Mouse (Mus musculus) testis, adult 2 months (tissue): ENCODE measurements around the gene Pxdc1. TPM values are rescaled to one million over a fixed set of nuclear protein-coding genes. Genes with fewer than 3 reads are reported as not detected.

ENCODE experiments used
- H3K27ac ChIP-seq: fragments of 200-500 bp; 2 replicates; pipeline ENCODE4 v1.5.1; 2012; ENCODE audit warnings: low read depth, low read length; ENCODE audit not compliant: control insufficient read depth, insufficient read depth
- H3K27me3 ChIP-seq: fragments of 200-500 bp; 2 replicates; pipeline ENCODE4 v1.6.1; 2012; ENCODE audit warnings: mild to moderate bottlenecking, low read length, moderate library complexity; ENCODE audit not compliant: control insufficient read depth, insufficient read depth
- H3K36me3 ChIP-seq: fragments of 200-500 bp; 2 replicates; pipeline ENCODE4 v1.6.1; 2012; ENCODE audit warnings: mild to moderate bottlenecking, low read length; ENCODE audit not compliant: control insufficient read depth, insufficient read depth
- H3K4me1 ChIP-seq: fragments of 200-500 bp; 2 replicates; pipeline ENCODE4 v1.6.1; 2012; ENCODE audit warnings: low read length; ENCODE audit not compliant: control insufficient read depth, insufficient read depth
- H3K4me3 ChIP-seq: fragments of 200-500 bp; 2 replicates; pipeline ENCODE4 v1.5.1; 2012; ENCODE audit warnings: low read depth, mild to moderate bottlenecking, low read length, moderate library complexity, mixed read lengths; ENCODE audit not compliant: control insufficient read depth
- CTCF ChIP-seq: fragments of 200-500 bp; IDR thresholded peaks from 2 replicates; pipeline ENCODE4 v1.5.1; 2012; ENCODE audit warnings: low read depth, mild to moderate bottlenecking, inconsistent platforms, low read length, moderate library complexity; ENCODE audit not compliant: control insufficient read depth, insufficient read depth, insufficient replicate concordance
- POLR2A ChIP-seq: fragments of 200-500 bp; IDR thresholded peaks from 2 replicates; pipeline ENCODE4 v1.6.1; 2012; ENCODE audit warnings: low read depth, mild to moderate bottlenecking, inconsistent platforms, low read length, moderate library complexity; ENCODE audit not compliant: control insufficient read depth
- polyA plus RNA-seq: library from polyadenylated mRNA; depleted of rRNA; stranded (reverse); fragments of >200 nt; gene quantifications from 2 replicates; pipeline ENCODE4 v1.2.3, GENCODE M21; 2012

The Pxdc1 gene
- polyA plus RNA-seq, 1 experiment: 10.7 TPM

DNA sequence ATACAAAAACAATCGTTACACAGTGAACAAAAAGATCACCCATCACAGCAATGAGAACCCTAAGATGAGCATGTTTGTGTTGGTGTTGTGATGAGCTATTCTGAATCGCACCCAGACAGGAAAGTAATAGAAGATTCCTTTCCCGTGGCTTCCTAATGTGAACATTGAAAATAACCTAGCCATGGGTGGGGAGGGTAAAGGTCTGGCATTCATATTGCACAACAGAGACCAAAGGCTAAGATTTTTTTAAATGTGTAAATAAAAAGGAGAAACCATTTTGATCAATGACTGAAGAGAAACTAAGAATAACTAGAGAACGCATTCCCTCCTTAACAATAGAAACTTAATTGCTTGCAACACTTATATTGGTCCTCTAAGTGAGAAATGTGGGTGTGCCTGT, 11.8 kb upstream of the Pxdc1 start:
- no peaks in the 10 kb centered on the region for H3K4me1 ChIP-seq
- no peaks in the 10 kb centered on the region for H3K27me3 ChIP-seq
- TF ChIP-seq CTCF (no peak), POLR2A (no peak)
- H3K4me3 ChIP-seq: no peak overlapping the region
- no peaks in the 10 kb centered on the region for H3K36me3 ChIP-seq
- H3K27ac ChIP-seq: no peak overlapping the region

- no peaks in the 10 kb centered on the region for H3K36me3 ChIP-seq
- no peak overlapping the region for H3K4me3 ChIP-seq
- H3K27ac ChIP-seq: no peak overlapping the region
- H3K27me3 ChIP-seq: no peaks in the 10 kb centered on the region
- H3K4me1 ChIP-seq: no peaks in the 10 kb centered on the region
- TF ChIP-seq CTCF: no peak
- TF ChIP-seq POLR2A: no peak
These were observed 10.5 kb upstream of the Pxdc1 start for GRCm38 (mm10) chr13:34663762-34664161.

GRCm38 (mm10) chr13:34659507-34659906, 6.2 kb upstream of the Pxdc1 start:
- Histone ChIP-seq H3K4me1 (no peaks in the 10 kb centered on the region), H3K4me3 (no peak overlapping the region), H3K27me3 (no peaks in the 10 kb centered on the region), H3K36me3 (no peaks in the 10 kb centered on the region), H3K27ac (no peak overlapping the region)
- no peak for TF ChIP-seq POLR2A
- no peak for TF ChIP-seq CTCF

DNA sequence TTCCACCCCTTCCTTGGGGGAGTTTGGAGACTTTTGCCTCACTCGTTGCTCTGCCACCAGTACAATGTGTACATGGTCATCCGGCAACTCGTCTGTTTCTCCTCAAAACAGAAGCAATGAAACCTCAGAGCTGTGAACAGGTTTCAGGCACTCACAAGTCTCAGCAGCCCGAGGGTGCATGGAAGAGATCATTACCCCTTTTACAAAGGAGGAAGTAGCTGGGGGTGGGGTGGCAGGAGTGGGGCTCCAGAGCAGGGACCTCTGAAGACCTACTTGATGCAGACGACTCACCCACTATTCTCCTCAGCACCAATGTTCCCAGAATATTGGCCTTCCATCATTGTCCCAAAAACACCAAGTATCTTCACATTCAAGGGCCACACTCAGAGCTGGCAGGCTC, 3.1 kb upstream of the Pxdc1 start:
- H3K27ac ChIP-seq: no peak overlapping the region
- H3K4me1 ChIP-seq: peaks cover 13% of the 10 kb centered on the region
- no peaks in the 10 kb centered on the region for H3K27me3 ChIP-seq
- H3K4me3 ChIP-seq: no peak overlapping the region
- TF ChIP-seq POLR2A (no peak), CTCF (no peak)
- no peaks in the 10 kb centered on the region for H3K36me3 ChIP-seq

DNA sequence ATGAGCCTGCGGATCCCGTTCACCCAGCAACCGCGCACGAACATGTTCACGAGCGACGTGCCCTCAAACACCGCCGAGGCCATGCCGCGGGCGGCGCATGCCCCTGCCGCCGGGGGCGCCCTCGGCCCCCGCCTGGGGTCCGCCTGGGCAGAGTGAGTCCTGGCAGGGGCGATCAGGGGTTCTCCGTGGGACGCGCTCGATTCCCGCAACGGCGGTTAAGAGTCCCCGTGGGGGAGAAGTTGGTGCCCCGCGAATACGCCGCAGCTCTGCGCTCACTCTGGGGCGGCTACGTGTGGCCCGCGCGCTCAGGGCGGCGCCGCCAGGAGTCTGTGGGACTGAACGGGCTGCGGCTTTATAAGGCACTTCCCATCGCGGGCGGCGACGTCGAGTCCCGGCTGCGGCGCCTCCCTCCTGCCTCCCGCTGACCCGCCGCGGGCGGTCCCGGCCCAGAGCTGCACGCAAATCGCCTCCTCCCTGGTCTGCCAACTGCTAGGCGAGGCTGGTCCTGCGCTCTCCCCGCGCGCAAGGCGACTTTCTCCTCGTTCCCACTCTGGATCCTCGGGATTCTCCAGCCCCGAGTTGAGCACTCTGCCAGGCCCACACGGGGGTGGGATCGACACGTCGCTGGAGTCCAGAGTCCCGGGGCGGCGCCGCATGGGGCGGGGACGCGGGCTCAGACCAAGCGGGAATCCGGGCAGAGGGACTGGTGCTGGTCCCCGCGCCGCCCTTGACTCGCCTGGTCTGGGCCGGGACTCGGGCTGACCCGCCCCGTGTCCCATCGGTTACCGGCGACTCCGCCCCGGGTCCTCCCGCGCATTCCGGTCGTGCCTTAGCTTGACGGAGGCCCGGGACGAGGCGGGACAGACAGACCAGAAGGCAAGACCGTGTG, 689 bp downstream of the Pxdc1 start:
- no peaks in the 10 kb centered on the region for H3K36me3 ChIP-seq
- H3K4me1 ChIP-seq: peaks cover 17% of the 10 kb centered on the region
- peak overlapping the region; percentile 65 for H3K27ac ChIP-seq
- peak overlapping the region; percentile 88 for H3K4me3 ChIP-seq
- H3K27me3 ChIP-seq: no peaks in the 10 kb centered on the region
- 0 out of 2 replicates have a peak, but pooled peaks have one; percentile 12 for TF ChIP-seq CTCF
- TF ChIP-seq POLR2A: no peak

DNA sequence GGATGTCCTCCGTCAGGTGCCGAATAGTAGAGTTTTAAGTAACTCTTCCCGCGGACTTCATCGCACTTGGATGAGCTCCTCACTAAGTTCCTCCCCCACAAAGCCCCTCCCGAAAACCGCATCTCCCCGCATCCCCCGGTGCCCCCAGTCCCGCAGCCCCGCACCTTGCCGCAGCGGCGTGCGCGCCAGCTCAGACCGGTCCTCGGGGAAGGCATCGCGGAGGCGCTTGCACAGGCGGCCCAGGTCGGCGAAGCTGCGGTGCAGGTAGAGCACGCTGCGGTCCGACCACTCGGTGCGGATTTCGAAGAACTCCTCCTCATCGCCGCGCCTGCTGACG, 1.3 kb downstream of the Pxdc1 start:
- Histone ChIP-seq H3K36me3 (no peaks in the 10 kb centered on the region), H3K27ac (peak overlapping the region; percentile 23), H3K27me3 (no peaks in the 10 kb centered on the region), H3K4me3 (peak overlapping the region; percentile 88), H3K4me1 (peaks cover 17% of the 10 kb centered on the region)
- TF ChIP-seq CTCF: no peak
- no peak for TF ChIP-seq POLR2A

DNA sequence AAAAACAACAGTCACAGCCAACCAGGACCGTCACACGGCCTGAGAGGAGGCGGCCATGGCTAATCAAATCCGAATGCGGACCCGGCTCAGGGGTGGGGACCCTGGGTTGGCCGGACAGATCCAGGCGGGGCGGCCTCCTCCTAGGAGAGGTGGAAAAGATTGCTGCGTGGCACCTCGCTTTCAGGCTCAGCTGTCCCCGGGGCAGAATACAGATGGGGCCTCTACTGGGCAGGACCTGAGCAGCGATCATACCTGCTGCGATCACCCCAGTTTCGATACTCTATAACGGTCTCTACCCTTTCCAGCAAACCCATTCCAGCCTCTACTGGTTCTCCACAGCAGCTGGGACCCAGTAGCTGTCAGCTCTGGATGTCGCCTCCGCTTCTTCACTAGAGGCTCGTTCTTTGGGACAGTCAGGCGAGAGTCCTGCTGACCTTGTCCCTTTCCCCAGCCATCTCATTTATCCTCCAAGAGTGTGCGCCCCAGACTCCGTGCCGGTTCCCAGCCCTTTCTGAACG, 1.8 kb downstream of the Pxdc1 start:
- Histone ChIP-seq H3K36me3 (no peaks in the 10 kb centered on the region), H3K4me1 (peaks cover 17% of the 10 kb centered on the region), H3K27me3 (no peaks in the 10 kb centered on the region), H3K27ac (no peak overlapping the region), H3K4me3 (peak overlapping the region; percentile 88)
- TF ChIP-seq CTCF: no peak
- no peak for TF ChIP-seq POLR2A
